Mouse (Mus musculus): ENCODE measurements around the gene Olfr282. TPM values are rescaled to one million over a fixed set of nuclear protein-coding genes. Genes with fewer than 3 reads are reported as not detected.

Gene Olfr282
- polyA plus RNA-seq, 1 experiment from 2014 or later = not detected

- DNase-seq (ENCODE audit: low spot score) (no peak), ATAC-seq (ENCODE audit: low FRiP score) (no peak)
- Histone ChIP-seq H3K9ac (no peak overlapping the region), H3K27me3 (ENCODE audit: control insufficient read depth, insufficient read depth, low read length) (no peaks in the 10 kb centered on the region), H3K36me3 (replicated peaks; ENCODE audit: control insufficient read depth, insufficient read depth) (no peaks in the 10 kb centered on the region), H3K4me3 (replicated peaks; ENCODE audit: low read length) (no peak overlapping the region), H3K4me2 (replicated peaks) (no peak overlapping the region; the same call in 1 of the 2 replicates), H3K9me3 (ENCODE audit: control insufficient read depth, low read length) (no peaks in the 10 kb centered on the region), H3K27ac (no peak overlapping the region), H3K4me1 (replicated peaks; ENCODE audit: control insufficient read depth, insufficient read depth, low read length) (no peaks in the 10 kb centered on the region)
- 54% methylated on average over 4 of the region's 4 CpGs for WGBS
Observed at GRCm38 (mm10) chr15:98448521-98448920, 17.5 kb downstream of the Olfr282 start.

- Histone ChIP-seq H3K9me3 (ENCODE audit: control insufficient read depth, low read length) (no peaks in the 10 kb centered on the region), H3K4me1 (replicated peaks; ENCODE audit: control insufficient read depth, insufficient read depth, low read length) (no peaks in the 10 kb centered on the region), H3K9ac (no peak within 1 kb of the TSS), H3K27ac (no peak within 1 kb of the TSS), H3K36me3 (replicated peaks; ENCODE audit: control insufficient read depth, insufficient read depth) (no peaks in the 10 kb centered on the region), H3K4me2 (replicated peaks) (no peak within 1 kb of the TSS), H3K27me3 (ENCODE audit: control insufficient read depth, insufficient read depth, low read length) (no peaks in the 10 kb centered on the region), H3K4me3 (replicated peaks; ENCODE audit: low read length) (no peak within 1 kb of the TSS)
- ATAC-seq (ENCODE audit: low FRiP score) (no peak), DNase-seq (ENCODE audit: low spot score) (no peak)
- 91% methylated on average over 7 of the region's 7 CpGs for WGBS
Observed at GRCm38 (mm10) chr15:98452288-98452687, 21.3 kb downstream of the Olfr282 start, which contains the start of gene Olfr281. Gene Olfr281, plus strand, starts transcription at chr15:98452588.

GRCm38 (mm10) chr15:98469596-98469995 lies 38.6 kb downstream of the Olfr282 start, which contains the start of gene OR5BS1P:
Gene OR5BS1P, plus strand, starts transcription at chr15:98469896.
- Histone ChIP-seq H3K9ac (no peak within 1 kb of the TSS), H3K27ac (no peak within 1 kb of the TSS), H3K27me3 (ENCODE audit: control insufficient read depth, insufficient read depth, low read length) (no peaks in the 10 kb centered on the region), H3K4me1 (replicated peaks; ENCODE audit: control insufficient read depth, insufficient read depth, low read length) (no peaks in the 10 kb centered on the region), H3K9me3 (ENCODE audit: control insufficient read depth, low read length) (no peaks in the 10 kb centered on the region), H3K4me2 (replicated peaks) (no peak within 1 kb of the TSS), H3K36me3 (replicated peaks; ENCODE audit: control insufficient read depth, insufficient read depth) (no peaks in the 10 kb centered on the region), H3K4me3 (replicated peaks; ENCODE audit: low read length) (no peak within 1 kb of the TSS)
- ATAC-seq (ENCODE audit: low FRiP score) (no peak), DNase-seq (ENCODE audit: low spot score) (no peak)
- WGBS = 94% methylated on average over 4 of the region's 4 CpGs

GRCm38 (mm10) chr15:98471539-98471938 lies 40.5 kb downstream of the Olfr282 start:
- H3K4me1 ChIP-seq (replicated peaks; ENCODE audit: control insufficient read depth, insufficient read depth, low read length) = no peaks in the 10 kb centered on the region
- DNase-seq (ENCODE audit: low spot score) (no peak), ATAC-seq (ENCODE audit: low FRiP score) (no peak)
- no peak overlapping the region for H3K9ac ChIP-seq
- H3K4me2 ChIP-seq (replicated peaks) = no peak overlapping the region
- no peaks in the 10 kb centered on the region for H3K9me3 ChIP-seq (ENCODE audit: control insufficient read depth, low read length)
- 92% methylated on average over 13 of the region's 13 CpGs for WGBS
- H3K36me3 ChIP-seq (replicated peaks; ENCODE audit: control insufficient read depth, insufficient read depth) = no peaks in the 10 kb centered on the region
- no peaks in the 10 kb centered on the region for H3K27me3 ChIP-seq (ENCODE audit: control insufficient read depth, insufficient read depth, low read length)
- no peak overlapping the region for H3K27ac ChIP-seq
- no peak overlapping the region for H3K4me3 ChIP-seq (replicated peaks; ENCODE audit: low read length)

- H3K9me3 ChIP-seq (ENCODE audit: control insufficient read depth, low read length) = no peaks in the 10 kb centered on the region
- no peak overlapping the region for H3K27ac ChIP-seq
- H3K27me3 ChIP-seq (ENCODE audit: control insufficient read depth, insufficient read depth, low read length) = no peaks in the 10 kb centered on the region
- H3K4me3 ChIP-seq (replicated peaks; ENCODE audit: low read length) = no peak overlapping the region
- H3K4me1 ChIP-seq (replicated peaks; ENCODE audit: control insufficient read depth, insufficient read depth, low read length) = no peaks in the 10 kb centered on the region
- WGBS = 81% methylated on average over 10 of the region's 10 CpGs
- ATAC-seq (ENCODE audit: low FRiP score) (no peak), DNase-seq (ENCODE audit: low spot score) (no peak)
- H3K9ac ChIP-seq = no peak overlapping the region
- H3K4me2 ChIP-seq (replicated peaks) = no peak overlapping the region
- no peaks in the 10 kb centered on the region for H3K36me3 ChIP-seq (replicated peaks; ENCODE audit: control insufficient read depth, insufficient read depth)
Observed at GRCm38 (mm10) chr15:98474958-98475357, 43.9 kb downstream of the Olfr282 start.

GRCm38 (mm10) chr15:98475382-98475781 lies 44.4 kb downstream of the Olfr282 start:
- Histone ChIP-seq H3K36me3 (replicated peaks; ENCODE audit: control insufficient read depth, insufficient read depth) (no peaks in the 10 kb centered on the region), H3K4me2 (replicated peaks) (no peak overlapping the region), H3K4me1 (replicated peaks; ENCODE audit: control insufficient read depth, insufficient read depth, low read length) (no peaks in the 10 kb centered on the region), H3K4me3 (replicated peaks; ENCODE audit: low read length) (no peak overlapping the region), H3K27ac (no peak overlapping the region), H3K9ac (no peak overlapping the region), H3K27me3 (ENCODE audit: control insufficient read depth, insufficient read depth, low read length) (no peaks in the 10 kb centered on the region), H3K9me3 (ENCODE audit: control insufficient read depth, low read length) (no peaks in the 10 kb centered on the region)
- ATAC-seq (ENCODE audit: low FRiP score) (no peak), DNase-seq (ENCODE audit: low spot score) (no peak)
- WGBS = 59% methylated on average over 10 of the region's 10 CpGs

- no peaks in the 10 kb centered on the region for H3K4me1 ChIP-seq (replicated peaks; ENCODE audit: control insufficient read depth, insufficient read depth, low read length)
- no peak overlapping the region for H3K4me3 ChIP-seq (replicated peaks; ENCODE audit: low read length)
- DNase-seq (ENCODE audit: low spot score) (no peak), ATAC-seq (ENCODE audit: low FRiP score) (no peak)
- no peak overlapping the region for H3K4me2 ChIP-seq (replicated peaks)
- H3K9me3 ChIP-seq (ENCODE audit: control insufficient read depth, low read length) = no peaks in the 10 kb centered on the region
- H3K27me3 ChIP-seq (ENCODE audit: control insufficient read depth, insufficient read depth, low read length) = no peaks in the 10 kb centered on the region
- no peaks in the 10 kb centered on the region for H3K36me3 ChIP-seq (replicated peaks; ENCODE audit: control insufficient read depth, insufficient read depth)
- 82% methylated on average over 5 of the region's 5 CpGs for WGBS
- H3K9ac ChIP-seq = no peak overlapping the region
- H3K27ac ChIP-seq = no peak overlapping the region
Observed at GRCm38 (mm10) chr15:98476281-98476680, 45.3 kb downstream of the Olfr282 start.

- DNase-seq (ENCODE audit: low spot score) (no peak), ATAC-seq (ENCODE audit: low FRiP score) (no peak)
- Histone ChIP-seq H3K9ac (no peak overlapping the region), H3K27me3 (ENCODE audit: control insufficient read depth, insufficient read depth, low read length) (no peaks in the 10 kb centered on the region), H3K4me2 (replicated peaks) (no peak overlapping the region), H3K36me3 (replicated peaks; ENCODE audit: control insufficient read depth, insufficient read depth) (no peaks in the 10 kb centered on the region), H3K9me3 (ENCODE audit: control insufficient read depth, low read length) (no peaks in the 10 kb centered on the region), H3K4me1 (replicated peaks; ENCODE audit: control insufficient read depth, insufficient read depth, low read length) (no peaks in the 10 kb centered on the region), H3K4me3 (replicated peaks; ENCODE audit: low read length) (no peak overlapping the region), H3K27ac (no peak overlapping the region)
- WGBS = 78% methylated on average over 7 of the region's 7 CpGs
Observed at GRCm38 (mm10) chr15:98479568-98480102, 48.6 kb downstream of the Olfr282 start.

- Histone ChIP-seq H3K9ac (no peak within 1 kb of the TSS), H3K9me3 (ENCODE audit: control insufficient read depth, low read length) (no peaks in the 10 kb centered on the region), H3K36me3 (replicated peaks; ENCODE audit: control insufficient read depth, insufficient read depth) (no peaks in the 10 kb centered on the region), H3K4me2 (replicated peaks) (no peak within 1 kb of the TSS), H3K4me1 (replicated peaks; ENCODE audit: control insufficient read depth, insufficient read depth, low read length) (no peaks in the 10 kb centered on the region), H3K27ac (no peak within 1 kb of the TSS), H3K4me3 (replicated peaks; ENCODE audit: low read length) (no peak within 1 kb of the TSS), H3K27me3 (ENCODE audit: control insufficient read depth, insufficient read depth, low read length) (no peaks in the 10 kb centered on the region)
- DNase-seq (ENCODE audit: low spot score) (no peak), ATAC-seq (ENCODE audit: low FRiP score) (no peak)
- 59% methylated on average over 3 of the region's 3 CpGs for WGBS
Observed at GRCm38 (mm10) chr15:98482701-98483100, 51.7 kb downstream of the Olfr282 start, which contains the start of gene Lalba. Gene Lalba, minus strand, starts transcription at chr15:98482721.
